Mouse (Mus musculus): Measurements from ENCODE around the gene 2810408A11Rik.

GRCm38 (mm10) chr11:69915667-69916627 lies 15.2 kb upstream of the 2810408A11Rik start:
- TF ChIP-seq CTCF (IDR thresholded peaks at IDR 0.05; ENCODE audit: insufficient read depth, low read depth, low read length) (no peak), POLR2A (IDR thresholded peaks at IDR 0.05; ENCODE audit: insufficient read depth, low read depth, low read length) (no peak)

Measured in olfactory bulb, adult 2 months (tissue).